Mouse (Mus musculus) kidney, postnatal 25 days (tissue): ENCODE measurements around the gene Csmd2.
"Not testable (repeated sequence)": the region's sequence is repeated elsewhere in the genome, so short reads cannot be mapped to it uniquely, and the experiment has no call there.

Experiments
- DNase-seq, 2 experiments: peaks; one replicate each; pipeline ENCODE4 v3.0.0; 2021; ENCODE audit warnings: mixed read lengths in 2 of 2

Gene Csmd2

GRCm38 (mm10) chr4:128048716-128049115, 61.1 kb downstream of the Csmd2 start:
- no peak for DNase-seq

GRCm38 (mm10) chr4:128052701-128053100, 65.0 kb downstream of the Csmd2 start:
- DNase-seq, result no peak

- not testable (repeated sequence) for DNase-seq
These were observed 73.6 kb downstream of the Csmd2 start for GRCm38 (mm10) chr4:128061274-128061673.

- no peak for DNase-seq
These were observed 79.5 kb downstream of the Csmd2 start for GRCm38 (mm10) chr4:128067189-128067588.

GRCm38 (mm10) chr4:128084466-128084865, 96.8 kb downstream of the Csmd2 start:
- DNase-seq, result no peak

GRCm38 (mm10) chr4:128085096-128085495, 97.4 kb downstream of the Csmd2 start:
- no peak for DNase-seq

GRCm38 (mm10) chr4:128087147-128087606, 99.5 kb downstream of the Csmd2 start:
- DNase-seq, result no peak

- no peak for DNase-seq
These were observed 100.0 kb downstream of the Csmd2 start for GRCm38 (mm10) chr4:128087704-128088103.

- DNase-seq, result no peak
These were observed 100.6 kb downstream of the Csmd2 start for GRCm38 (mm10) chr4:128088264-128088663.

GRCm38 (mm10) chr4:128091938-128092337, 104.3 kb downstream of the Csmd2 start:
- DNase-seq, result no peak

- DNase-seq, result no peak
These were observed 111.9 kb downstream of the Csmd2 start for GRCm38 (mm10) chr4:128099515-128099914.

GRCm38 (mm10) chr4:128100541-128100940, 112.9 kb downstream of the Csmd2 start:
- DNase-seq, result no peak

GRCm38 (mm10) chr4:128116331-128116730, 128.7 kb downstream of the Csmd2 start:
- no peak for DNase-seq

GRCm38 (mm10) chr4:128123281-128123680, 135.6 kb downstream of the Csmd2 start:
- DNase-seq, result no peak

GRCm38 (mm10) chr4:128124738-128125137, 137.1 kb downstream of the Csmd2 start:
- no peak for DNase-seq

- DNase-seq, result no peak
These were observed 140.9 kb downstream of the Csmd2 start for GRCm38 (mm10) chr4:128128546-128128945.

- no peak for DNase-seq
These were observed 143.0 kb downstream of the Csmd2 start for GRCm38 (mm10) chr4:128130611-128131142.

GRCm38 (mm10) chr4:128131666-128132065, 144.0 kb downstream of the Csmd2 start:
- DNase-seq, result no peak

- DNase-seq, result no peak
These were observed 145.4 kb downstream of the Csmd2 start for GRCm38 (mm10) chr4:128132876-128133646.

- no peak for DNase-seq
These were observed 146.8 kb downstream of the Csmd2 start for GRCm38 (mm10) chr4:128134348-128134994.

GRCm38 (mm10) chr4:128135014-128135622, 147.5 kb downstream of the Csmd2 start:
- DNase-seq, result no peak

- DNase-seq, result no peak
These were observed 152.3 kb downstream of the Csmd2 start for GRCm38 (mm10) chr4:128139991-128140390.
